Mouse (Mus musculus): ENCODE data around the gene Garnl3. TPM values are rescaled to one million over a fixed set of nuclear protein-coding genes. Genes with fewer than 3 reads are reported as not detected.

Gene Garnl3
- polyA plus RNA-seq, 1 experiment, result 0.96 TPM

DNA sequence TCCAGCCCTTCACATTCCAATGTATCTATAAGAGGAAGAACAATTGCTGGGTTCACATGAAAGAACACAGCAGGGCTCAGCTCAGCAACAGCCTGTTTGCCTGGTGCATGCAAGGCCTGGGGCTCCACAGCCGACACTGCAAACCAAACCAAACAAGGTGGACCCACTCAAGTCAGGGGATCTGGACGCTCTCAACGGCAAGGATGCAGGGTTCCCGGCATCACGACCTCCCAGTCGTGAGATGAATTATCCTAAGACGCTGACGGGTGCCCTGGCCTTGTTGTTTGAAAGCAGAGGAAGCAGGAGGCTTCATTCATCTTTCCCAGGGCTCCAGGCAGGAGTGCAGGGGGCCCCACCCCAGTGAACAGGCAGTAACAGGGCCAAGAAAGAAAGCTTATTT lies 145.6 kb downstream of the Garnl3 start:
- TF ChIP-seq POLR2A (IDR thresholded peaks at IDR 0.05; ENCODE audit: control insufficient read depth, extremely low read depth, insufficient read depth, low read length, poor library complexity), result no peak

GRCm38 (mm10) chr2:32983617-32984016 lies 147.8 kb downstream of the Garnl3 start:
- DNase-seq, result no peak
- Histone ChIP-seq H3K36me3 (ENCODE audit: control insufficient read depth, insufficient read depth, low read length) (no peaks in the 10 kb centered on the region), H3K4me3 (ENCODE audit: control insufficient read depth, insufficient read depth, low read length) (no peak overlapping the region), H3K27ac (ENCODE audit: control insufficient read depth, insufficient read depth, low read length) (no peak overlapping the region), H3K27me3 (ENCODE audit: control insufficient read depth, insufficient read depth, low read length) (peaks cover 6% of the 10 kb centered on the region; the same call in 1 of the 2 replicates), H3K4me1 (replicated peaks; ENCODE audit: control insufficient read depth, insufficient read depth, low read length) (peaks cover 7% of the 10 kb centered on the region)
- no peak for TF ChIP-seq CTCF (IDR thresholded peaks at IDR 0.05; ENCODE audit: borderline replicate concordance, control insufficient read depth, extremely low read depth, insufficient read depth, low read length, poor library complexity)
- no peak for TF ChIP-seq POLR2A (IDR thresholded peaks at IDR 0.05; ENCODE audit: control insufficient read depth, extremely low read depth, insufficient read depth, low read length, poor library complexity)
- 60% methylated on average over 6 of the region's 6 CpGs for WGBS

More for the DNA sequence above, 145.6 kb downstream of the Garnl3 start:
- Histone ChIP-seq H3K4me3 (ENCODE audit: control insufficient read depth, insufficient read depth, low read length) (no peak overlapping the region), H3K27me3 (ENCODE audit: control insufficient read depth, insufficient read depth, low read length) (peaks cover 6% of the 10 kb centered on the region; the same call in 1 of the 2 replicates), H3K4me1 (replicated peaks; ENCODE audit: control insufficient read depth, insufficient read depth, low read length) (peaks cover 6% of the 10 kb centered on the region), H3K27ac (ENCODE audit: control insufficient read depth, insufficient read depth, low read length) (no peak overlapping the region), H3K36me3 (ENCODE audit: control insufficient read depth, insufficient read depth, low read length) (no peaks in the 10 kb centered on the region)
- DNase-seq, result no peak
- 94% methylated on average over 8 of the region's 8 CpGs for WGBS

GRCm38 (mm10) chr2:32982700-32983099 lies 148.8 kb downstream of the Garnl3 start:
- no peak for DNase-seq
- 3% methylated on average over 4 of the region's 4 CpGs for WGBS
- Histone ChIP-seq H3K27ac (ENCODE audit: control insufficient read depth, insufficient read depth, low read length) (no peak overlapping the region), H3K4me3 (ENCODE audit: control insufficient read depth, insufficient read depth, low read length) (no peak overlapping the region), H3K36me3 (ENCODE audit: control insufficient read depth, insufficient read depth, low read length) (no peaks in the 10 kb centered on the region), H3K4me1 (replicated peaks; ENCODE audit: control insufficient read depth, insufficient read depth, low read length) (peaks cover 7% of the 10 kb centered on the region), H3K27me3 (ENCODE audit: control insufficient read depth, insufficient read depth, low read length) (peaks cover 6% of the 10 kb centered on the region; the same call in 1 of the 2 replicates)
- TF ChIP-seq POLR2A (IDR thresholded peaks at IDR 0.05; ENCODE audit: control insufficient read depth, extremely low read depth, insufficient read depth, low read length, poor library complexity), result no peak
- TF ChIP-seq CTCF (IDR thresholded peaks at IDR 0.05; ENCODE audit: borderline replicate concordance, control insufficient read depth, extremely low read depth, insufficient read depth, low read length, poor library complexity), result no peak

GRCm38 (mm10) chr2:32981725-32982271 lies 149.7 kb downstream of the Garnl3 start, which contains the start of gene Slc2a8:
Slc2a8 (minus strand) TSS chr2:32982083.
- H3K4me3 ChIP-seq (ENCODE audit: control insufficient read depth, insufficient read depth, low read length), result peak within 1 kb of the TSS; percentile 58
- H3K27ac ChIP-seq (ENCODE audit: control insufficient read depth, insufficient read depth, low read length), result no peak within 1 kb of the TSS
- H3K27me3 ChIP-seq (ENCODE audit: control insufficient read depth, insufficient read depth, low read length), result peaks cover 6% of the 10 kb centered on the region; the same call in 1 of the 2 replicates
- WGBS, result 1% methylated on average over 50 of the region's 50 CpGs
- peak; percentile 68 for DNase-seq
- peaks cover 7% of the 10 kb centered on the region for H3K4me1 ChIP-seq (replicated peaks; ENCODE audit: control insufficient read depth, insufficient read depth, low read length)
- TF ChIP-seq POLR2A (IDR thresholded peaks at IDR 0.05; ENCODE audit: control insufficient read depth, extremely low read depth, insufficient read depth, low read length, poor library complexity) (0 out of 2 replicates have a peak, but pooled peaks have one; percentile 28), CTCF (IDR thresholded peaks at IDR 0.05; ENCODE audit: borderline replicate concordance, control insufficient read depth, extremely low read depth, insufficient read depth, low read length, poor library complexity) (0 out of 2 replicates have a peak, but pooled peaks have one; percentile 2)
- no peaks in the 10 kb centered on the region for H3K36me3 ChIP-seq (ENCODE audit: control insufficient read depth, insufficient read depth, low read length)

- peaks cover 6% of the 10 kb centered on the region; the same call in 1 of the 2 replicates for H3K27me3 ChIP-seq (ENCODE audit: control insufficient read depth, insufficient read depth, low read length)
- WGBS, result 9% methylated on average over 23 of the region's 23 CpGs
- no peak overlapping the region for H3K27ac ChIP-seq (ENCODE audit: control insufficient read depth, insufficient read depth, low read length)
- no peaks in the 10 kb centered on the region for H3K36me3 ChIP-seq (ENCODE audit: control insufficient read depth, insufficient read depth, low read length)
- DNase-seq, result no peak
- H3K4me3 ChIP-seq (ENCODE audit: control insufficient read depth, insufficient read depth, low read length), result peak overlapping the region; percentile 58
- TF ChIP-seq CTCF (IDR thresholded peaks at IDR 0.05; ENCODE audit: borderline replicate concordance, control insufficient read depth, extremely low read depth, insufficient read depth, low read length, poor library complexity), result peak; percentile 23; the same call in 1 of the 2 replicates
- TF ChIP-seq POLR2A (IDR thresholded peaks at IDR 0.05; ENCODE audit: control insufficient read depth, extremely low read depth, insufficient read depth, low read length, poor library complexity), result no peak
- peaks cover 7% of the 10 kb centered on the region for H3K4me1 ChIP-seq (replicated peaks; ENCODE audit: control insufficient read depth, insufficient read depth, low read length)
Observed at GRCm38 (mm10) chr2:32981281-32981680, 150.2 kb downstream of the Garnl3 start.

- no peak overlapping the region for H3K4me3 ChIP-seq (ENCODE audit: control insufficient read depth, insufficient read depth, low read length)
- no peaks in the 10 kb centered on the region for H3K36me3 ChIP-seq (ENCODE audit: control insufficient read depth, insufficient read depth, low read length)
- DNase-seq, result no peak
- H3K27me3 ChIP-seq (ENCODE audit: control insufficient read depth, insufficient read depth, low read length), result peaks cover 6% of the 10 kb centered on the region; the same call in 1 of the 2 replicates
- peaks cover 7% of the 10 kb centered on the region for H3K4me1 ChIP-seq (replicated peaks; ENCODE audit: control insufficient read depth, insufficient read depth, low read length)
- WGBS, result 94% methylated on average over 7 of the region's 7 CpGs
- TF ChIP-seq CTCF (IDR thresholded peaks at IDR 0.05; ENCODE audit: borderline replicate concordance, control insufficient read depth, extremely low read depth, insufficient read depth, low read length, poor library complexity), result no peak
- H3K27ac ChIP-seq (ENCODE audit: control insufficient read depth, insufficient read depth, low read length), result no peak overlapping the region
Observed at GRCm38 (mm10) chr2:32979675-32980074, 151.8 kb downstream of the Garnl3 start.

- WGBS, result 94% methylated on average over 3 of the region's 3 CpGs
- Histone ChIP-seq H3K4me1 (replicated peaks; ENCODE audit: control insufficient read depth, insufficient read depth, low read length) (peaks cover 7% of the 10 kb centered on the region), H3K27ac (ENCODE audit: control insufficient read depth, insufficient read depth, low read length) (no peak overlapping the region), H3K36me3 (ENCODE audit: control insufficient read depth, insufficient read depth, low read length) (no peaks in the 10 kb centered on the region), H3K4me3 (ENCODE audit: control insufficient read depth, insufficient read depth, low read length) (no peak overlapping the region), H3K27me3 (ENCODE audit: control insufficient read depth, insufficient read depth, low read length) (peaks cover 6% of the 10 kb centered on the region; the same call in 1 of the 2 replicates)
- TF ChIP-seq POLR2A (IDR thresholded peaks at IDR 0.05; ENCODE audit: control insufficient read depth, extremely low read depth, insufficient read depth, low read length, poor library complexity), result no peak
- no peak for TF ChIP-seq CTCF (IDR thresholded peaks at IDR 0.05; ENCODE audit: borderline replicate concordance, control insufficient read depth, extremely low read depth, insufficient read depth, low read length, poor library complexity)
- no peak for DNase-seq
Observed at GRCm38 (mm10) chr2:32978675-32979074, 152.8 kb downstream of the Garnl3 start.

Measured in thymus, adult 2 months (tissue).